Mouse (Mus musculus) lung, embryonic 14.5 days (tissue): ENCODE data around the gene Dck. TPM values are rescaled to one million over a fixed set of nuclear protein-coding genes. Genes with fewer than 3 reads are reported as not detected.

Experiments
- ATAC-seq: fragments of 200-750 bp; cut with Nextera tagmentation; 2 replicates; pipeline ENCODE4 v1.8.0; 2017; ENCODE audit warnings: mild to moderate bottlenecking, moderate TSS enrichment, moderate library complexity; ENCODE audit not compliant: insufficient read depth
- DNase-seq: peaks from one replicate; pipeline ENCODE4 v3.0.0-alpha.2; 2015
- H3K27ac ChIP-seq: fragments of 300-500 bp; sonication (generic); 2 replicates; pipeline ENCODE4 v1.5.1; 2014; ENCODE audit warnings: low read depth, mild to moderate bottlenecking, moderate library complexity
- H3K27me3 ChIP-seq: fragments of 300-500 bp; sonication (generic); 2 replicates; pipeline ENCODE4 v1.6.1; 2014; ENCODE audit warnings: low read length, control low read depth; ENCODE audit not compliant: insufficient read depth
- H3K36me3 ChIP-seq: fragments of 300-500 bp; sonication (generic); 2 replicates; pipeline ENCODE4 v1.6.1; 2014; ENCODE audit warnings: control low read depth; ENCODE audit not compliant: insufficient read depth
- H3K4me1 ChIP-seq: fragments of 300-500 bp; sonication (generic); 2 replicates; pipeline ENCODE4 v1.6.1; 2014; ENCODE audit warnings: antibody characterized with exemption, control low read depth; ENCODE audit not compliant: insufficient read depth
- H3K4me2 ChIP-seq: fragments of 300-500 bp; sonication (generic); 2 replicates; pipeline ENCODE4 v1.6.1; 2014; ENCODE audit warnings: mild to moderate bottlenecking
- H3K4me3 ChIP-seq: fragments of 300-500 bp; sonication (generic); 2 replicates; pipeline ENCODE4 v1.5.1; 2014; ENCODE audit warnings: low read depth, low read length
- H3K9ac ChIP-seq: fragments of 300-500 bp; sonication (generic); 2 replicates; pipeline ENCODE4 v1.6.1; 2014
- H3K9me3 ChIP-seq: fragments of 300-500 bp; sonication (generic); 2 replicates; pipeline ENCODE4 v1.6.1; 2016; ENCODE audit warnings: low read depth, low read length, control low read depth
- CTCF ChIP-seq: IDR thresholded peaks from 2 replicates; pipeline ENCODE4 v1.5.1; 2016; ENCODE audit warnings: antibody characterized with exemption, low read depth
- WGBS: fragments of 180-500 bp; shearing (Covaris S2); extraction: QIAGEN DNeasy Blood & Tissue Kit; methylation state at CpG from one replicate; pipeline ENCODE4 v1.1.7; 2014; 5-methylcytosine and 5-hydroxymethylcytosine counted together
- polyA plus RNA-seq: library from polyadenylated mRNA; unstranded; fragments of >200 nt; fragmentation: Nextera tagmentation; extraction: Ambion mirVana; gene quantifications from 2 replicates; pipeline ENCODE4 v1.2.1, GENCODE M21; 2014

Dck gene
- polyA plus RNA-seq = 61.5 and 61.7 TPM in 2 replicates

DNA sequence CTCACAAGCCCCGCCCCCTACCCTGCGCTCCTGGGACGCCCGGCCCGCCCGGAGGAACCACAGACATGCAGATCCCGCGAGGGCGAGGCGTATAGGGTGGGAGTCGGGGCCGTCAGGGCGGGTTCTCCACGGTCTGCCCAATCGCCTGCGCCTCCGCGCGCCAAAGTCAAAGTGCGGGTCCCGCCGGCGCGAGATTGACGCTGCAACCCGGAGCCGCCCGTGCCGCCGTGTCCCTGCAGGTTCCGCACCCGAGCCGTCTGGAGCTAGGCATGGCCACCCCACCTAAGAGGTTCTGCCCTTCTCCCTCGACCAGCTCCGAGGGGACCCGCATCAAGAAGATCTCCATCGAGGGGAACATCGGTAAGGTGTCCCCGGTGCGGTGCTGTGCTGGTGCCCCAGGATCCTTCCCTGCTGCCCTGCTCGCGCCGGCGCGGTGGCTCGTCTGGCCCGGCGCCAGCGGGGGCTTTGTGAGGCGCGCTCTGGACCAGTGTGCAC, at the start of gene Dck:
Gene Dck, plus strand, starts transcription at position 10 of the 495 bp plus-strand sequence.
- H3K4me2 ChIP-seq = peak within 1 kb of the TSS; percentile 60
- peaks cover 11% of the 10 kb centered on the region for H3K36me3 ChIP-seq
- WGBS = under 1% methylated on average over 51 of the region's 51 CpGs
- H3K4me3 ChIP-seq = peak within 1 kb of the TSS; percentile 59
- ATAC-seq (peak; percentile 100), DNase-seq (peak; percentile 98)
- TF ChIP-seq CTCF = no peak
- peak within 1 kb of the TSS; percentile 72 for H3K9ac ChIP-seq
- peaks cover 7% of the 10 kb centered on the region; the same call in 1 of the 2 replicates for H3K4me1 ChIP-seq
- H3K9me3 ChIP-seq = no peaks in the 10 kb centered on the region
- H3K27ac ChIP-seq = peak within 1 kb of the TSS; percentile 84
- H3K27me3 ChIP-seq = no peaks in the 10 kb centered on the region

- Histone ChIP-seq H3K27ac (no peak overlapping the region), H3K9me3 (no peaks in the 10 kb centered on the region), H3K9ac (no peak overlapping the region), H3K36me3 (no peaks in the 10 kb centered on the region), H3K4me1 (no peaks in the 10 kb centered on the region), H3K4me2 (no peak overlapping the region), H3K4me3 (no peak overlapping the region), H3K27me3 (no peaks in the 10 kb centered on the region)
- DNase-seq (no peak), ATAC-seq (no peak)
- 88% methylated on average over 2 of the region's 2 CpGs for WGBS
- no peak for TF ChIP-seq CTCF
These were observed 47.8 kb upstream of the Dck start for GRCm38 (mm10) chr5:88716983-88717382.

DNA sequence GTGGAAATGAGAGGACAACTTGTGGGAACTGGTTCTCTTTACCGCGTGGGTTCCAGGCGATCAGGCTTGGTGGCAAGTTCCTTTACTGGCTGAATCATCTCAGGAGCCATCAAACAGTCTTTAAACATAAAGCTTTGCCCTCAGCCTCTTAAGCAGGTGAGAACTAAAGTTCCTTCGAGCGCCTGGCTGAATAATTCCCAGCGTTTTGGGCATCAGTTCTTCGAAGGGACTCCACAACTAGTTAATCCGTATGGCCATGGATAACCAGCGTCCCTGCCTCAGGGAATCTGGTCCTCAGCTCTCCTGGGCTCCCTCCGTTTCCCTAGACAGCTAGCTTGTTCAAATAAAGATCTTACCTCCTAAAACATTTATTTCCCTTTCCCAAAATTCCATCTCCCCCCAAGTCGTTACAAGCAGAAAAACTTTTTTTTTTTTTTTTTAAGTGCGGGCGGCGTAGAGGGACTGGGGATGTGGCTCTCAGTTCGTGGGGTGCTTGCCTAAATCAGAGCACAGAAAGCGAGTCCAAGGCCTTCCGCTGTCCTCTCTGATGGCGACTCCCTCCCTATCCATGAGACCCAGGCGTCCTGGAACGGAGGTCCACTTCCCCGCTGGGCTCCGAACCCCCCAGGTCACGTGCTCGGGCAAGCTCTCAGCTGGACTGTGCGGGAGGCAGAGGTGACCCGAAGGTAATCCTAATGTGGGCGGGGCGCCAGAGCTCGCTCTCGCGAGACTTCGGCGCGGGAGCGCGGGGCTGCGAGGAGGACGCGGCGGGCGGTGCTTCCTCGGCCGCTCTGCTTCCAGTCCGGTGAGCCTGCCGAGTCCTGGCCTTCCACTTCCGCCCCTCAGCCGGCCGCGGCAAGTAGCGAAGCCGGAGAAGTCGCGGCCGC, 44.4 kb upstream of the Dck start, which contains the start of gene Mob1b:
Gene Mob1b, plus strand, starts transcription at position 740 of the 887 bp plus-strand sequence.
- peaks cover 6% of the 10 kb centered on the region; the same call in 1 of the 2 replicates for H3K4me1 ChIP-seq
- H3K4me2 ChIP-seq = peak within 1 kb of the TSS; percentile 94
- no peaks in the 10 kb centered on the region for H3K36me3 ChIP-seq
- peak within 1 kb of the TSS; percentile 96 for H3K4me3 ChIP-seq
- peak within 1 kb of the TSS; percentile 95 for H3K9ac ChIP-seq
- no peaks in the 10 kb centered on the region for H3K27me3 ChIP-seq
- ATAC-seq (peak; percentile 96), DNase-seq (peak; percentile 99)
- no peak for TF ChIP-seq CTCF
- H3K9me3 ChIP-seq = no peaks in the 10 kb centered on the region
- peak within 1 kb of the TSS; percentile 94 for H3K27ac ChIP-seq
- WGBS = under 1% methylated on average over 45 of the region's 54 CpGs

DNA sequence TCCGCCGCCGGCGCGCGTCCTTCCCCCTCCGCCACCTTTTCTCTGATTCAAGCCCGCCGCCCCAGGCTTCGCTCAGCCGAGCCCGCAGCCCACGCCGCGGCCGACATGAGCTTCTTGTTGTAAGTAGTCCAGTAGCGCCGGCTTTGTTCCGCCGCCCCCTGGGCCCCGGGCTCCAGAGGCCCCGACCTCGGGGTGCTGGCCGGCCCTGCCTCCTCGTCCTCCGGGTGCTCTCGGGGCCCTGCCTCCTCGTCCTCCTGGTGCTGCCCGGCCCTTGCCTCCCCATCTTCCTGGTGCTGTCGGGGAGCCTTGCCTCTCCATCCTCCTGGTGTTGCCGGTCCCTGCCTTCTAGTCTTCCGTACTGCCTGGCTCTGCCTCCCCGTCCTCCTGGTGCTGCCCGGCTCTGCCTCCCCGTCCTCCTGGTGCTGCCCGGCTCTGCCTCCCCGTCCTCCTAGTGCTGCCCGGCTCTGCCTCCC, 43.8 kb upstream of the Dck start:
- Histone ChIP-seq H3K36me3 (no peaks in the 10 kb centered on the region), H3K9me3 (no peaks in the 10 kb centered on the region), H3K4me1 (peaks cover 6% of the 10 kb centered on the region; the same call in 1 of the 2 replicates), H3K4me3 (peak overlapping the region; percentile 96), H3K4me2 (peak overlapping the region; percentile 94), H3K27ac (peak overlapping the region; percentile 94), H3K27me3 (no peaks in the 10 kb centered on the region), H3K9ac (peak overlapping the region; percentile 95)
- ATAC-seq (peak; percentile 77), DNase-seq (no peak)
- WGBS = 0% methylated on average over 29 of the region's 38 CpGs
- TF ChIP-seq CTCF = no peak

DNA sequence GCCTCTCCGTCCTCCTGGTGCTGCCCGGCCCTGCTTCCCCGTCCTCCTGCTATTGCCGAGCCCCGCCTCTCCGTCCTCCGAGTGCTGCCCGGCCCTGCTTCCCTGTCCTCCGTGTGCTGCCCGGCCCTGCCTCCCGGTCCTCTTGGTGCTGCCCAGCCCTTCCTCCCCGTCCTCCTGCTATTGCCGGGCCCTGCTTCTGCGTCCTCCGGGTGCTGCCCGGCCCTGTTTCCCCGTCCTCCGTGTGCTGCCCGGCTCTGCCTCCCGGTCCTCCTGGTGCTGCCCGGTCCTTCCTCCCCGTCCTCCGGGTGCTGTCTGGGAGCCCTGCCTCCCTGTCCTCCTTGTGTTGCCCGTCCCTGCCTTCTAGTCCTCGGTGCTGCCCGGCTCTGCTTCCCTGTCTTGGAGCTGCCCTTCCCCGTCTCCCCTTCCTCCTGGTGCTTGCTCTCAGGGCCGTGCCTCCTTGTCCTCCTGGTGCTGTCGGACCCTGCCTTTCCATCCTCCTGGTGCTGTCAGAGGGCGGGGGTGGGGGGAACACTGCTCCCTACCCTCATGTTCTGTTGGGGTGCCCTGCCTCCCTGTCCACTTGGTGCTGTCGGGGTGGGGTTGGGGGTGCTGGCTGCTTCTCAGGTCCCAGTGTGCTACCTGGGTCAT, 43.1 kb upstream of the Dck start:
- under 1% methylated on average over 31 of the region's 31 CpGs for WGBS

GRCm38 (mm10) chr5:88722213-88722600, 42.6 kb upstream of the Dck start:
- no peaks in the 10 kb centered on the region for H3K27me3 ChIP-seq
- peaks cover 6% of the 10 kb centered on the region; the same call in 1 of the 2 replicates for H3K4me1 ChIP-seq
- no peak for ATAC-seq
- H3K36me3 ChIP-seq = no peaks in the 10 kb centered on the region
- H3K9ac ChIP-seq = peak overlapping the region; percentile 95
- DNase-seq = no peak
- peak overlapping the region; percentile 94; the same call in 1 of the 2 replicates for H3K27ac ChIP-seq
- no peaks in the 10 kb centered on the region for H3K9me3 ChIP-seq
- H3K4me3 ChIP-seq = peak overlapping the region; percentile 96
- no peak for TF ChIP-seq CTCF
- peak overlapping the region; percentile 94 for H3K4me2 ChIP-seq
- WGBS = 16% methylated on average over 4 of the region's 4 CpGs

More for the DNA sequence above, 43.1 kb upstream of the Dck start:
- Histone ChIP-seq H3K9me3 (no peaks in the 10 kb centered on the region), H3K4me3 (peak overlapping the region; percentile 96), H3K4me2 (peak overlapping the region; percentile 94), H3K36me3 (no peaks in the 10 kb centered on the region), H3K27ac (peak overlapping the region; percentile 94), H3K9ac (peak overlapping the region; percentile 95), H3K4me1 (peaks cover 6% of the 10 kb centered on the region; the same call in 1 of the 2 replicates), H3K27me3 (no peaks in the 10 kb centered on the region)
- ATAC-seq (peak; percentile 52), DNase-seq (peak; percentile 50)
- TF ChIP-seq CTCF = no peak
